Mouse (Mus musculus) monocyte, adult 2 months (primary cell): ENCODE results near the gene St3gal3.

ENCODE experiments used
- DNase-seq, 2 experiments: peaks; one replicate each; pipeline ENCODE4 v3.0.0; 2022; ENCODE audit warnings: low spot score in 2 of 2, low read depth in 1 of 2

Gene St3gal3

GRCm38 (mm10) chr4:117990571-117990970 is 144.1 kb downstream of the St3gal3 start:
- DNase-seq = no peak

GRCm38 (mm10) chr4:117989801-117990200 is 144.9 kb downstream of the St3gal3 start:
- DNase-seq = no peak

GRCm38 (mm10) chr4:117986766-117987165 is 147.9 kb downstream of the St3gal3 start:
- DNase-seq = no peak

- no peak for DNase-seq
Observed at GRCm38 (mm10) chr4:117984993-117985587, 149.6 kb downstream of the St3gal3 start.

- no peak for DNase-seq
Observed at GRCm38 (mm10) chr4:117984206-117984605, 150.5 kb downstream of the St3gal3 start.

GRCm38 (mm10) chr4:117982706-117983105 is 152.0 kb downstream of the St3gal3 start:
- no peak for DNase-seq

- DNase-seq = no peak
Observed at GRCm38 (mm10) chr4:117981518-117981917, 153.2 kb downstream of the St3gal3 start.

GRCm38 (mm10) chr4:117980161-117980560 is 154.6 kb downstream of the St3gal3 start:
- no peak for DNase-seq

GRCm38 (mm10) chr4:117979181-117979580 is 155.5 kb downstream of the St3gal3 start:
- no peak for DNase-seq

- no peak for DNase-seq
Observed at GRCm38 (mm10) chr4:117978282-117978681, 156.4 kb downstream of the St3gal3 start.

- DNase-seq = no peak
Observed at GRCm38 (mm10) chr4:117977841-117978240, 156.9 kb downstream of the St3gal3 start.

GRCm38 (mm10) chr4:117977371-117977770 is 157.3 kb downstream of the St3gal3 start:
- no peak for DNase-seq

- no peak for DNase-seq
Observed at GRCm38 (mm10) chr4:117975820-117976219, 158.9 kb downstream of the St3gal3 start.

- no peak for DNase-seq
Observed at GRCm38 (mm10) chr4:117974719-117975118, 160.0 kb downstream of the St3gal3 start.

- DNase-seq = no peak
Observed at GRCm38 (mm10) chr4:117972999-117973398, 161.7 kb downstream of the St3gal3 start.

GRCm38 (mm10) chr4:117964346-117965025 is 170.2 kb downstream of the St3gal3 start:
- no peak for DNase-seq

GRCm38 (mm10) chr4:117957492-117957891 is 177.2 kb downstream of the St3gal3 start:
- DNase-seq = no peak

- DNase-seq = no peak
Observed at GRCm38 (mm10) chr4:117947493-117947892, 187.2 kb downstream of the St3gal3 start.

GRCm38 (mm10) chr4:117946639-117947305 is 187.9 kb downstream of the St3gal3 start:
- no peak for DNase-seq

GRCm38 (mm10) chr4:117943317-117943716 is 191.4 kb downstream of the St3gal3 start:
- no peak for DNase-seq

GRCm38 (mm10) chr4:117936964-117937363 is 197.8 kb downstream of the St3gal3 start:
- DNase-seq = no peak

GRCm38 (mm10) chr4:117934081-117934480 is 200.6 kb downstream of the St3gal3 start:
- DNase-seq = no peak
